Mouse (Mus musculus) forebrain, embryonic 15.5 days (tissue): ENCODE data around the gene Gm5926. TPM values are rescaled to one million over a fixed set of nuclear protein-coding genes. Genes with fewer than 3 reads are reported as not detected.
"Not testable (repeated sequence)": the region's sequence is repeated elsewhere in the genome, so short reads cannot be mapped to it uniquely, and the experiment has no call there.

ENCODE experiments used
- ATAC-seq: fragments of 200-750 bp; cut with Nextera tagmentation; replicated peaks from 2 replicates; pipeline ENCODE4 v1.8.0; 2017; ENCODE audit warnings: mild to moderate bottlenecking, moderate TSS enrichment, moderate library complexity
- H3K27ac ChIP-seq: fragments of 300-500 bp; sonication (generic); replicated peaks from 2 replicates; pipeline ENCODE4 v1.5.1; 2015; ENCODE audit warnings: mild to moderate bottlenecking, inconsistent platforms
- H3K27me3 ChIP-seq: fragments of 300-500 bp; sonication (generic); 2 replicates; pipeline ENCODE4 v1.6.1; 2015; ENCODE audit warnings: inconsistent platforms
- H3K36me3 ChIP-seq: fragments of 300-500 bp; sonication (generic); 2 replicates; pipeline ENCODE4 v1.6.1; 2015; ENCODE audit warnings: mild to moderate bottlenecking, inconsistent platforms
- H3K4me1 ChIP-seq: fragments of 300-500 bp; sonication (generic); 2 replicates; pipeline ENCODE4 v1.6.1; 2015; ENCODE audit warnings: inconsistent platforms
- H3K4me2 ChIP-seq: fragments of 300-500 bp; sonication (generic); replicated peaks from 2 replicates; pipeline ENCODE4 v1.6.1; 2015; ENCODE audit warnings: mild to moderate bottlenecking, inconsistent platforms
- H3K4me3 ChIP-seq: fragments of 300-500 bp; sonication (generic); 2 replicates; pipeline ENCODE4 v1.5.1; 2015; ENCODE audit warnings: mild to moderate bottlenecking, inconsistent platforms
- H3K9ac ChIP-seq: fragments of 300-500 bp; sonication (generic); replicated peaks from 2 replicates; pipeline ENCODE4 v1.6.1; 2015; ENCODE audit warnings: mild to moderate bottlenecking, inconsistent platforms
- H3K9me3 ChIP-seq: fragments of 300-500 bp; sonication (generic); 2 replicates; pipeline ENCODE4 v1.6.1; 2016; ENCODE audit warnings: inconsistent platforms
- WGBS: fragments of 180-500 bp; shearing (Covaris S2); methylation state at CpG from one replicate; pipeline ENCODE4 v1.1.7; 2015; ENCODE audit warnings: mixed read lengths; 5-methylcytosine and 5-hydroxymethylcytosine counted together
- polyA plus RNA-seq: library from polyadenylated mRNA; unstranded; fragments of >200 nt; fragmentation: Nextera tagmentation; extraction: Ambion mirVana; gene quantifications from 2 replicates; pipeline ENCODE4 v1.2.1, GENCODE M21; 2015

The Gm5926 gene
- polyA plus RNA-seq, result not detected in 2 replicates

- H3K9me3 ChIP-seq, H3K9ac ChIP-seq, H3K4me1 ChIP-seq, H3K27ac ChIP-seq, H3K4me2 ChIP-seq, H3K36me3 ChIP-seq, H3K27me3 ChIP-seq, H3K4me3 ChIP-seq, ATAC-seq: not testable (repeated sequence)
- WGBS, result no CpG with 5 or more reads among the region's 1 CpGs
These were observed at the start of gene Gm5926 for GRCm38 (mm10) chrX:32650416-32650815. Gene Gm5926 (plus strand): TSS chrX:32650716.

- H3K9ac ChIP-seq, H3K36me3 ChIP-seq, H3K4me3 ChIP-seq, H3K9me3 ChIP-seq, H3K4me2 ChIP-seq, H3K27me3 ChIP-seq, H3K4me1 ChIP-seq, ATAC-seq, H3K27ac ChIP-seq: not testable (repeated sequence)
- WGBS, result 94% methylated on average over 1 of the region's 2 CpGs
These were observed 49.5 kb upstream of the Gm5926 start for GRCm38 (mm10) chrX:32601008-32601407.

- H3K9ac ChIP-seq, H3K4me1 ChIP-seq, H3K4me3 ChIP-seq, H3K4me2 ChIP-seq, H3K9me3 ChIP-seq, H3K27ac ChIP-seq, ATAC-seq, H3K36me3 ChIP-seq, H3K27me3 ChIP-seq: not testable (repeated sequence)
- 81% methylated on average over 3 of the region's 3 CpGs for WGBS
These were observed 49.1 kb upstream of the Gm5926 start for GRCm38 (mm10) chrX:32601425-32601824.

Other genes starting within 250 kb of the Gm5926 start
- not detected in 2 replicates for gene Btbd35f1, start 90.7 kb upstream of the Gm5926 start, polyA plus RNA-seq
- not detected in 2 replicates for gene Btbd35f21, start 75.4 kb downstream of the Gm5926 start, polyA plus RNA-seq
- not detected in 2 replicates for gene Btbd35f30, start 243.9 kb downstream of the Gm5926 start, polyA plus RNA-seq